Mouse (Mus musculus): ENCODE measurements around the gene Gm17728. TPM values are rescaled to one million over a fixed set of nuclear protein-coding genes. Genes with fewer than 3 reads are reported as not detected.
"Not testable (repeated sequence)": the region's sequence is repeated elsewhere in the genome, so short reads cannot be mapped to it uniquely, and the experiment has no call there.

Gm17728 gene
- 0.63 TPM in 1 of 2 replicates, not detected in the other for polyA plus RNA-seq (2015; fragmentation: Nextera tagmentation; extraction: Ambion mirVana)

- H3K4me1 ChIP-seq (replicated peaks; ENCODE audit: control insufficient read depth, insufficient read depth, low read length); H3K36me3 ChIP-seq (ENCODE audit: control insufficient read depth, insufficient read depth); H3K4me2 ChIP-seq (ENCODE audit: low read length); H3K4me3 ChIP-seq (replicated peaks; ENCODE audit: low read length); H3K27ac ChIP-seq (ENCODE audit: low read length); H3K27me3 ChIP-seq (replicated peaks; ENCODE audit: control insufficient read depth, insufficient read depth, low read length); ATAC-seq; H3K9me3 ChIP-seq (ENCODE audit: control insufficient read depth, low read length); H3K9ac ChIP-seq (replicated peaks; ENCODE audit: low read depth, low read length): not testable (repeated sequence)
- WGBS, result 95% methylated on average over 8 of the region's 8 CpGs
These were observed at the start of gene Gm17728 for GRCm38 (mm10) chr17:9421760-9422159. Gm17728 (plus strand) TSS chr17:9422060.

DNA sequence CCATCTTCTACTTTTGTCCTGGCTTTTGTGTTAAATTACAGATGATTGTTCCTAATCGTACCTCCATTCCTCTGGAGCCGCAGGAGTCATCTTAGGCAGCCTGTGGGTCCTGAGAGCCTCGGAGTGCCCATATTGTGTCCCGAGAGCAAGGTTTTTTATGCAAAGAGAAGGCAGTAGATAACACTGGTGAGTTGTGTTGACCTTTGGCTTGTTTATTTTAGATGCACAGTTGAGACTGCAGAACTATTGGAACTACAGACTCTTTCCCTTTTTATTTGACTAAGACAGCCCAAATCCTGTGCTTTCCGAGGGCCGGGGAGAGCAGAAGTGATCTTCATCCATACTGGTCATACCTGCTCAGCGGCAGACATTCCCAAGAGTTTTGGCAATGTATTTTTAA is 24.4 kb upstream of the Gm17728 start:
- Histone ChIP-seq H3K4me1 (replicated peaks; ENCODE audit: control insufficient read depth, insufficient read depth, low read length) (peaks cover 5% of the 10 kb centered on the region), H3K36me3 (ENCODE audit: control insufficient read depth, insufficient read depth) (no peaks in the 10 kb centered on the region), H3K9me3 (ENCODE audit: control insufficient read depth, low read length) (no peaks in the 10 kb centered on the region), H3K9ac (replicated peaks; ENCODE audit: low read depth, low read length) (no peak overlapping the region), H3K4me2 (ENCODE audit: low read length) (no peak overlapping the region), H3K4me3 (replicated peaks; ENCODE audit: low read length) (no peak overlapping the region), H3K27ac (ENCODE audit: low read length) (no peak overlapping the region), H3K27me3 (replicated peaks; ENCODE audit: control insufficient read depth, insufficient read depth, low read length) (no peaks in the 10 kb centered on the region)
- WGBS, result 81% methylated on average over 7 of the region's 7 CpGs
- ATAC-seq, result no peak

DNA sequence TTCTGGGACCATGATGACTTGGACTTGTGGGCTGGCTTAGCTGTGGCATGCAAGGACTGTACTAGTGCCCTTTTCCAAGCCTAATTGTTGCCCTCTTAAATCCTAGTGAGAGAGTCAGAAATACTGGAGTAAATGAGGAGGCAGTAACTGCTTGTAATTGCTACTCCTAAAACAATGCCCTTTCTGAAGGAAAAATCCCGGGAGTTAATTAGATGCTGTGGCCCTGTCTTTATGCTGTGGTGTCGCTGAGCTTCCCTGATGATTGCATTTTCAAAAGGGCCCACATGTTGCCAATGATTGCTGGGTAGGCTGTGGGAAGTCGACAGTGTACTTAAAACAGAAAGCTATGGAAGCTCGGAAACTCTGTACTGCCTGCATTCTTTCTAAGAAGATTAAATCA is 23.3 kb upstream of the Gm17728 start:
- H3K36me3 ChIP-seq (ENCODE audit: control insufficient read depth, insufficient read depth), result no peaks in the 10 kb centered on the region
- H3K9me3 ChIP-seq (ENCODE audit: control insufficient read depth, low read length), result no peaks in the 10 kb centered on the region
- ATAC-seq, result peak; percentile 50; the same call in 1 of the 2 replicates
- no peak overlapping the region for H3K9ac ChIP-seq (replicated peaks; ENCODE audit: low read depth, low read length)
- no peaks in the 10 kb centered on the region for H3K27me3 ChIP-seq (replicated peaks; ENCODE audit: control insufficient read depth, insufficient read depth, low read length)
- H3K27ac ChIP-seq (ENCODE audit: low read length), result no peak overlapping the region
- no peak overlapping the region for H3K4me3 ChIP-seq (replicated peaks; ENCODE audit: low read length)
- H3K4me2 ChIP-seq (ENCODE audit: low read length), result no peak overlapping the region
- peaks cover 5% of the 10 kb centered on the region for H3K4me1 ChIP-seq (replicated peaks; ENCODE audit: control insufficient read depth, insufficient read depth, low read length)
- 4% methylated on average over 4 of the region's 4 CpGs for WGBS

DNA sequence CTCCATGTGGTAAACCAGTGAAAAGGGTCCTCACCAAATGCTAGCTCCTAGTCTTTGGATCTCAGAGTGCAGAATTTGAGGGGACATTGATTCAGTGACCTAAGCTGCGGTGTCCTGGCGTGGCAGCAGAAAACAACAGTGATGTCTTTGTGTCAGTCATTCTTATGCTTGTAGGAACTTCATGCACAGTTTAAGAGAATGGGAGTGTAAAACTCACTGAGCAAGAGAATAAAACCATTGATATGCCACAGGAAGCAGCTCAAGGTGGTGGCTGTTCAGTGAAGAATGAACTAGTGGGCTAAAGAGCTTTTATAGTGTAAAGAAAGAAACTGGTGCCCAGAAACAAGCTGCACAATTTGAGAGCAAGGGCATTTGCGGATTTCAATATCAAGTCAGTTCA is 17.9 kb upstream of the Gm17728 start:
- 86% methylated on average over 3 of the region's 3 CpGs for WGBS
- Histone ChIP-seq H3K9me3 (ENCODE audit: control insufficient read depth, low read length) (no peaks in the 10 kb centered on the region), H3K27ac (ENCODE audit: low read length) (no peak overlapping the region), H3K4me1 (replicated peaks; ENCODE audit: control insufficient read depth, insufficient read depth, low read length) (no peaks in the 10 kb centered on the region), H3K36me3 (ENCODE audit: control insufficient read depth, insufficient read depth) (no peaks in the 10 kb centered on the region), H3K4me2 (ENCODE audit: low read length) (no peak overlapping the region), H3K27me3 (replicated peaks; ENCODE audit: control insufficient read depth, insufficient read depth, low read length) (no peaks in the 10 kb centered on the region), H3K9ac (replicated peaks; ENCODE audit: low read depth, low read length) (no peak overlapping the region), H3K4me3 (replicated peaks; ENCODE audit: low read length) (no peak overlapping the region)
- ATAC-seq, result no peak

- peaks cover 5% of the 10 kb centered on the region; the same call in 1 of the 2 replicates for H3K4me1 ChIP-seq (replicated peaks; ENCODE audit: control insufficient read depth, insufficient read depth, low read length)
- no peak overlapping the region for H3K9ac ChIP-seq (replicated peaks; ENCODE audit: low read depth, low read length)
- no peak overlapping the region for H3K27ac ChIP-seq (ENCODE audit: low read length)
- ATAC-seq, result no peak
- 40% methylated on average over 6 of the region's 6 CpGs for WGBS
- H3K4me3 ChIP-seq (replicated peaks; ENCODE audit: low read length), result no peak overlapping the region
- no peaks in the 10 kb centered on the region for H3K36me3 ChIP-seq (ENCODE audit: control insufficient read depth, insufficient read depth)
- H3K4me2 ChIP-seq (ENCODE audit: low read length), result no peak overlapping the region
- no peaks in the 10 kb centered on the region for H3K27me3 ChIP-seq (replicated peaks; ENCODE audit: control insufficient read depth, insufficient read depth, low read length)
- no peaks in the 10 kb centered on the region for H3K9me3 ChIP-seq (ENCODE audit: control insufficient read depth, low read length)
These were observed 14.2 kb upstream of the Gm17728 start for GRCm38 (mm10) chr17:9407640-9408039.

DNA sequence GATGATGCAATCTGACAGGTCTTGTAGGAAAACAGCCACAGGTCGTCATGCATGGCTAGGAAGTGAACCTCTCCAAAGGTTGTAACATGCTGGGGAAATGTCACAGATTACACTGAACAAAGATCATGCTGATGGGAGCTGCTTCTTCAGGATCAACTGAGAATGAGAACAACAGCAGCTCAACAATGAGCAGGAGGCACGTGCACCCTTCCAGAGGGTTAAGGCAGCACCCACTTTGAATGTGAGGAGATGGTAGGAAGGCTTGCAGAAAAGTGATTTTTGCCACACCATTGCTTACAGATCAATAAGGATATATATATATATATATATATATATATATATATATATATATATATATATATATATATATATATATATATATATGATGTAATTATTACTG is 2.8 kb upstream of the Gm17728 start:
- H3K4me2 ChIP-seq (ENCODE audit: low read length), result no peak overlapping the region
- no peak for ATAC-seq
- no peaks in the 10 kb centered on the region for H3K27me3 ChIP-seq (replicated peaks; ENCODE audit: control insufficient read depth, insufficient read depth, low read length)
- 88% methylated on average over 2 of the region's 2 CpGs for WGBS
- H3K4me1 ChIP-seq (replicated peaks; ENCODE audit: control insufficient read depth, insufficient read depth, low read length), result no peaks in the 10 kb centered on the region
- no peak overlapping the region for H3K4me3 ChIP-seq (replicated peaks; ENCODE audit: low read length)
- H3K27ac ChIP-seq (ENCODE audit: low read length), result no peak overlapping the region
- no peaks in the 10 kb centered on the region for H3K36me3 ChIP-seq (ENCODE audit: control insufficient read depth, insufficient read depth)
- no peak overlapping the region for H3K9ac ChIP-seq (replicated peaks; ENCODE audit: low read depth, low read length)
- H3K9me3 ChIP-seq (ENCODE audit: control insufficient read depth, low read length), result peaks cover 5% of the 10 kb centered on the region

DNA sequence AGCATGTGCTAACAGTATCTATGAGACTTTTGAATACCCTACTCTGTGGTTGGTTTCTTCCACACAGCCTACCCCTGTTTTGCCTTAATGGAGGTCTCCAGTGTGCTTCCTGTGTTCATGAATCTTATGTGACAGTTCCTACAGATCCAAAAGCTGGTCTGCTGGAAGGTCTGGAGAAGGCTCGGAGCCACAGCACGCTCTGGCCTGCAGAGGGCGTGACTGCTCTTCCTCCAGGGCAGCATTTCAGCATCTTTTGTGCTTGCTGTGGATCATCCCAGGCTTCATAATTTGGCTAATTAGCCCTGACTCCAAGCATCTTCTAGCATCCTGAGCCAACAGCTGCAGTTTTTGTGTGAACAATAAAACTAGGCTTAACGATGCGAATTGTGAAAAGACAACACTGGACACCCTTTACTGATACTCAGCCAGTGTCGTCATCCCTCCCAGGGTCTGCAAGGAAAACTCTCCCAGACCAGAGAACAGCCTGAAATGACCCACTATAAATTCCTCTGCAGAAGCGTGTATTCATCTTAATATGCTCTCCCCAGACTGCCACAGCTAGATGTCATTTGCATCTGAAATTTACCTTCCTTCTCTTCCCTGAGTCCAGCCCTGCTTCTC is 6.6 kb downstream of the Gm17728 start:
- no peaks in the 10 kb centered on the region for H3K36me3 ChIP-seq (ENCODE audit: control insufficient read depth, insufficient read depth)
- peaks cover 12% of the 10 kb centered on the region for H3K4me1 ChIP-seq (replicated peaks; ENCODE audit: control insufficient read depth, insufficient read depth, low read length)
- H3K27ac ChIP-seq (ENCODE audit: low read length), result peak overlapping the region; percentile 53
- 0 out of 2 replicates have a peak overlapping the region, but pooled peaks have one; percentile 9 for H3K9ac ChIP-seq (replicated peaks; ENCODE audit: low read depth, low read length)
- H3K9me3 ChIP-seq (ENCODE audit: control insufficient read depth, low read length), result no peaks in the 10 kb centered on the region; the same call in 1 of the 2 replicates
- peak; percentile 49 for ATAC-seq
- no peak overlapping the region for H3K4me3 ChIP-seq (replicated peaks; ENCODE audit: low read length)
- H3K27me3 ChIP-seq (replicated peaks; ENCODE audit: control insufficient read depth, insufficient read depth, low read length), result no peaks in the 10 kb centered on the region
- WGBS, result 22% methylated on average over 7 of the region's 7 CpGs
- H3K4me2 ChIP-seq (ENCODE audit: low read length), result no peak overlapping the region

- ATAC-seq, result peak; percentile 77
- 26% methylated on average over 4 of the region's 4 CpGs for WGBS
These were observed 18.3 kb downstream of the Gm17728 start for GRCm38 (mm10) chr17:9439997-9440655.

DNA sequence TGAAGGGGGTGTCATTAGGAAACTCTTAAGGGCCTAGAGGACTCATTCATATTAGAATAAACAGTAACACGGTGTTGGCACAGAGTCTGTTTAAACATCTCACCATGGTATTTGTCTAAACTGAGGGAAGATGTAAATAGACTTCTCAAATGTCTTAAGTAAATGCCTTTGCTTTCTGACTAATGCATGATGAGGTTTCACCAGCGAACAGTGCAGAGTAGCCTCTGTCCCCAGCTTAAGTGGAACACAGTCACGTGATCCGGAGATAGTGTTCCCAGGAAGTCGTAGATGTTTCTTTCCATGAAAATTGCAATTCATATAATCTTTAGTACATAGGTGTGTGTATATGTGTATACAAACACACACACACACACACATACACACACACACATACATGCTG is 34.5 kb downstream of the Gm17728 start:
- WGBS, result 89% methylated on average over 5 of the region's 5 CpGs
- Histone ChIP-seq H3K36me3 (ENCODE audit: control insufficient read depth, insufficient read depth) (no peaks in the 10 kb centered on the region), H3K27ac (ENCODE audit: low read length) (no peak overlapping the region), H3K9me3 (ENCODE audit: control insufficient read depth, low read length) (no peaks in the 10 kb centered on the region), H3K4me1 (replicated peaks; ENCODE audit: control insufficient read depth, insufficient read depth, low read length) (no peaks in the 10 kb centered on the region), H3K9ac (replicated peaks; ENCODE audit: low read depth, low read length) (no peak overlapping the region), H3K4me2 (ENCODE audit: low read length) (no peak overlapping the region), H3K4me3 (replicated peaks; ENCODE audit: low read length) (no peak overlapping the region), H3K27me3 (replicated peaks; ENCODE audit: control insufficient read depth, insufficient read depth, low read length) (no peaks in the 10 kb centered on the region)
- no peak for ATAC-seq

More at GRCm38 (mm10) chr17:9439997-9440655, 18.3 kb downstream of the Gm17728 start:
- Histone ChIP-seq H3K27me3 (replicated peaks; ENCODE audit: control insufficient read depth, insufficient read depth, low read length) (no peaks in the 10 kb centered on the region), H3K9me3 (ENCODE audit: control insufficient read depth, low read length) (no peaks in the 10 kb centered on the region), H3K4me1 (replicated peaks; ENCODE audit: control insufficient read depth, insufficient read depth, low read length) (peaks cover 3% of the 10 kb centered on the region), H3K4me3 (replicated peaks; ENCODE audit: low read length) (no peak overlapping the region), H3K36me3 (ENCODE audit: control insufficient read depth, insufficient read depth) (no peaks in the 10 kb centered on the region), H3K4me2 (ENCODE audit: low read length) (no peak overlapping the region), H3K27ac (ENCODE audit: low read length) (peak overlapping the region; percentile 45; the same call in 1 of the 2 replicates), H3K9ac (replicated peaks; ENCODE audit: low read depth, low read length) (no peak overlapping the region)
